Mouse (Mus musculus) C2C12 (cell line): ENCODE measurements around the gene Olfr376.

Experiments
- CEBPB ChIP-seq: IDR thresholded peaks from one replicate; pipeline ENCODE4 v1.6.1; 2011; ENCODE audit warnings: low read depth, mild to moderate bottlenecking, control low read depth, moderate library complexity
- CTCF ChIP-seq: IDR thresholded peaks from one replicate; pipeline ENCODE4 v1.5.1; 2011; ENCODE audit not compliant: control insufficient read depth, insufficient read depth, insufficient read length
- MYOG ChIP-seq: IDR thresholded peaks from one replicate; pipeline ENCODE4 v1.6.1; 2011; ENCODE audit not compliant: control insufficient read depth, insufficient read length; ENCODE audit errors: extremely low read depth
- USF1 ChIP-seq: IDR thresholded peaks from one replicate; pipeline ENCODE4 v1.6.1; 2011; ENCODE audit warnings: low read depth, mild to moderate bottlenecking, control low read depth, moderate library complexity

DNA sequence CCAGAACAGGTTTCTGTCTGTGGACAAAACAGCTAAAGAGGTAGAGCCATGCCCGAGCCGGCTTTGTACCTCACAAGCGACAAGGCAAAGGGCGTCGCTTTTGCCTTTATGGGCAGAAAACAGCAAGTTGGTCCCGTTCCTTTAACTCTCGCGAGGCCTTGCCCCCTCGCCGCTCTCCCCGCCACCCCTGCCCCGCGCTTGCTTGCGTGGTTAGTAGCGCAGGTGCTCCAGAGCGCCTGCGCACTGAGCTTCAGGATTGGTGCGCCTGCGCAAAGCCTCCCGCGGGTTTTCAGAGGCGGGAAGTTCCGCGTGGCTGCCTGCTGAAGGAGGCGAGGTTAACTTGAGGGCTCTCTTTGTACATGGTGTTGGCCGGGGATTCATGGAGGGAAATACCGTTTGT is 41.6 kb upstream of the Olfr376 start, which contains the start of the genes Aspa, Gm49340 and Spata22:
- TF ChIP-seq CTCF (no peak), MYOG (no peak), CEBPB (no peak), USF1 (no peak)
